ENCODE assay signal across 8 mouse cellular contexts in genomic region chr1:118310780-118311621, GRCm38 (mm10). TPM values are rescaled to one million over a fixed set of nuclear protein-coding genes. Genes with fewer than 3 reads are reported as not detected.
DNase-seq lines count a peak whose midpoint lies in the region; ATAC-seq lines count a peak whose summit lies in the region.

No protein-coding gene starts in this region.

- peak; percentile 89 for DNase-seq in MEL-GATA-1-ER (ENCODE audit: extremely low read depth, low read depth)
- DNase-seq in cerebellum, adult 8-10 months = peak; percentile 89
- DNase-seq in hindbrain, embryonic 11.5 days (ENCODE audit: low spot score) = peak; percentile 95
- DNase-seq in layer of hippocampus, postnatal 10 days (ENCODE audit: low spot score in 2 of 2) = peak; percentile 90 to 93
- DNase-seq in lung, postnatal 10 days = peak; percentile 88
- DNase-seq in ovary, postnatal 36 days (ENCODE audit: low spot score) = peak; percentile 91
- peak; percentile 86 for DNase-seq in thymus, postnatal 25 days

- H3K27ac ChIP-seq in hindbrain, embryonic 11.5 days (ENCODE audit: low read depth, low read length) = peak overlapping the region; percentile 72

- peak overlapping the region; percentile 70 for H3K4me3 ChIP-seq in hindbrain, embryonic 11.5 days (ENCODE audit: low read depth, low read length)

- H3K9ac ChIP-seq in hindbrain, embryonic 11.5 days (ENCODE audit: low read depth, low read length) = peak overlapping the region; percentile 86

- H3K27me3 ChIP-seq in hindbrain, embryonic 11.5 days (ENCODE audit: control insufficient read depth, insufficient read depth, low read length) = no peaks in the 10 kb centered on the region

- no peaks in the 10 kb centered on the region for H3K9me3 ChIP-seq in hindbrain, embryonic 11.5 days (ENCODE audit: control insufficient read depth, low read length)

- ATAC-seq in frontal cortex, adult (ENCODE audit: low TSS enrichment) = peak; percentile 97
- ATAC-seq in hindbrain, embryonic 11.5 days (ENCODE audit: low FRiP score) = peak; percentile 100

- H3K4me2 ChIP-seq in hindbrain, embryonic 11.5 days (replicated peaks; ENCODE audit: low read depth, low read length) = peak overlapping the region; percentile 42

- under 1% methylated on average over 66 of the region's 67 CpGs for WGBS in hindbrain, embryonic 11.5 days

- H3K36me3 ChIP-seq in hindbrain, embryonic 11.5 days (ENCODE audit: control insufficient read depth, insufficient read depth, low read length) = no peaks in the 10 kb centered on the region

- no peaks in the 10 kb centered on the region for H3K4me1 ChIP-seq in hindbrain, embryonic 11.5 days (replicated peaks; ENCODE audit: control insufficient read depth, insufficient read depth, low read length)

RNA-seq across cellular contexts. Expression of gene Tsn, which starts 0.5 kb away (rescaled TPM):
- 439 and 466 TPM in 2 replicates for polyA plus RNA-seq in hindbrain, embryonic 11.5 days (2014; fragmentation: Nextera tagmentation; extraction: Ambion mirVana)
- total RNA-seq in layer of hippocampus, postnatal 10 days (2021) = 100 to 1,000 TPM; 113 to 135 TPM

RNA-seq across cellular contexts. Expression of gene Nifk, which starts 10.6 kb away (rescaled TPM):
- polyA plus RNA-seq in hindbrain, embryonic 11.5 days (2014; fragmentation: Nextera tagmentation; extraction: Ambion mirVana) = 88.0 and 99.6 TPM in 2 replicates
- 10 to 100 TPM; 31.4 to 33.5 TPM for total RNA-seq in layer of hippocampus, postnatal 10 days (2021)

Comparison
In these comparisons a context has a peak if more than half of its experiments do, and no peak if none do; other contexts are left out.
1. Peak in every context shown above with its lines: DNase-seq, ATAC-seq, H3K4me3 ChIP-seq and H3K27ac ChIP-seq.